Mouse (Mus musculus) embryonic facial prominence, embryonic 14.5 days (tissue): ENCODE measurements around the gene Bcl2l1. TPM values are rescaled to one million over a fixed set of nuclear protein-coding genes. Genes with fewer than 3 reads are reported as not detected.

Experiments used
- ATAC-seq: fragments of 200-750 bp; cut with Nextera tagmentation; 2 replicates; pipeline ENCODE4 v1.8.0; 2017; ENCODE audit warnings: low read depth, moderate number of reproducible peaks, moderate TSS enrichment
- DNase-seq: peaks from one replicate; pipeline ENCODE4 v3.0.0-alpha.2; 2015; ENCODE audit warnings: low spot score
- H3K27ac ChIP-seq: fragments of 300-500 bp; sonication (generic); replicated peaks from 2 replicates; pipeline ENCODE4 v1.5.1; 2014; ENCODE audit warnings: low read depth, mild to moderate bottlenecking, low read length, moderate library complexity
- H3K27me3 ChIP-seq: fragments of 300-500 bp; sonication (generic); replicated peaks from 2 replicates; pipeline ENCODE4 v1.6.1; 2014; ENCODE audit warnings: low read length; ENCODE audit not compliant: control insufficient read depth, insufficient read depth
- H3K36me3 ChIP-seq: fragments of 300-500 bp; sonication (generic); 2 replicates; pipeline ENCODE4 v1.6.1; 2014; ENCODE audit warnings: low read length, mixed read lengths; ENCODE audit not compliant: control insufficient read depth, insufficient read depth
- H3K4me1 ChIP-seq: fragments of 300-500 bp; sonication (generic); 2 replicates; pipeline ENCODE4 v1.6.1; 2014; ENCODE audit warnings: antibody characterized with exemption, low read length; ENCODE audit not compliant: control insufficient read depth, insufficient read depth
- H3K4me2 ChIP-seq: fragments of 300-500 bp; sonication (generic); 2 replicates; pipeline ENCODE4 v1.6.1; 2014; ENCODE audit warnings: low read depth, mild to moderate bottlenecking, low read length, moderate library complexity, mixed read lengths
- H3K4me3 ChIP-seq: fragments of 300-500 bp; sonication (generic); 2 replicates; pipeline ENCODE4 v1.5.1; 2014; ENCODE audit warnings: low read depth, mild to moderate bottlenecking, low read length
- H3K9ac ChIP-seq: fragments of 300-500 bp; sonication (generic); 2 replicates; pipeline ENCODE4 v1.6.1; 2014; ENCODE audit warnings: low read depth, mild to moderate bottlenecking, low read length, moderate library complexity, mixed read lengths
- H3K9me3 ChIP-seq: fragments of 300-500 bp; sonication (generic); 2 replicates; pipeline ENCODE4 v1.6.1; 2016; ENCODE audit warnings: low read length; ENCODE audit not compliant: control insufficient read depth
- WGBS: fragments of 180-500 bp; shearing (Covaris S2); extraction: QIAGEN DNeasy Blood & Tissue Kit; methylation state at CpG from one replicate; pipeline ENCODE4 v1.1.7; 2014; 5-methylcytosine and 5-hydroxymethylcytosine counted together
- polyA plus RNA-seq: library from polyadenylated mRNA; unstranded; fragments of >200 nt; fragmentation: Nextera tagmentation; extraction: Ambion mirVana; gene quantifications from 2 replicates; pipeline ENCODE4 v1.2.1, GENCODE M21; 2014

Bcl2l1 gene
- polyA plus RNA-seq, 1 experiment from 2014 or later, result 77.3 TPM

GRCm38 (mm10) chr2:152788892-152789421 lies 42.6 kb downstream of the Bcl2l1 start:
- Histone ChIP-seq H3K27me3 (no peaks in the 10 kb centered on the region), H3K36me3 (no peaks in the 10 kb centered on the region; the same call in 1 of the 2 replicates), H3K9ac (no peak overlapping the region), H3K27ac (no peak overlapping the region), H3K4me1 (0 out of 2 replicates have a peak, but pooled peaks cover 3% of the 10 kb centered on the region), H3K4me2 (no peak overlapping the region), H3K9me3 (no peaks in the 10 kb centered on the region), H3K4me3 (no peak overlapping the region)
- ATAC-seq, result no peak
- 55% methylated on average over 6 of the region's 6 CpGs for WGBS
- no peak for DNase-seq

GRCm38 (mm10) chr2:152787543-152787942 lies 44.0 kb downstream of the Bcl2l1 start:
- no peak overlapping the region for H3K4me2 ChIP-seq
- H3K27me3 ChIP-seq, result no peaks in the 10 kb centered on the region
- no peak overlapping the region for H3K9ac ChIP-seq
- H3K4me3 ChIP-seq, result no peak overlapping the region
- H3K9me3 ChIP-seq, result no peaks in the 10 kb centered on the region
- H3K36me3 ChIP-seq, result no peaks in the 10 kb centered on the region; the same call in 1 of the 2 replicates
- ATAC-seq, result no peak
- H3K27ac ChIP-seq, result no peak overlapping the region
- 95% methylated on average over 6 of the region's 6 CpGs for whole genome bisulfite sequencing
- H3K4me1 ChIP-seq, result 0 out of 2 replicates have a peak, but pooled peaks cover under 1% of the 10 kb centered on the region
- DNase-seq, result no peak

GRCm38 (mm10) chr2:152787136-152787535 lies 44.4 kb downstream of the Bcl2l1 start:
- 87% methylated on average over 2 of the region's 2 CpGs for WGBS
- Histone ChIP-seq H3K4me1 (no peaks in the 10 kb centered on the region), H3K4me3 (no peak overlapping the region)

GRCm38 (mm10) chr2:152785446-152786350 lies 45.8 kb downstream of the Bcl2l1 start:
- no peak overlapping the region for H3K4me2 ChIP-seq
- no peaks in the 10 kb centered on the region for H3K4me1 ChIP-seq
- H3K27ac ChIP-seq, result peak overlapping the region; percentile 79
- H3K27me3 ChIP-seq, result no peaks in the 10 kb centered on the region
- no peak overlapping the region for H3K4me3 ChIP-seq
- H3K36me3 ChIP-seq, result peaks cover 14% of the 10 kb centered on the region
- 50% methylated on average over 18 of the region's 18 CpGs for WGBS
- DNase-seq (peak; percentile 59), ATAC-seq (peak; percentile 60)
- 0 out of 2 replicates have a peak overlapping the region, but pooled peaks have one; percentile 11 for H3K9ac ChIP-seq
- no peaks in the 10 kb centered on the region for H3K9me3 ChIP-seq

More at GRCm38 (mm10) chr2:152787136-152787535, 44.4 kb downstream of the Bcl2l1 start:
- Histone ChIP-seq H3K9me3 (no peaks in the 10 kb centered on the region), H3K4me2 (no peak overlapping the region), H3K36me3 (no peaks in the 10 kb centered on the region; the same call in 1 of the 2 replicates), H3K27ac (no peak overlapping the region), H3K9ac (no peak overlapping the region), H3K27me3 (no peaks in the 10 kb centered on the region)
- DNase-seq (no peak), ATAC-seq (no peak)

GRCm38 (mm10) chr2:152784640-152785039 lies 46.9 kb downstream of the Bcl2l1 start:
- 88% methylated on average over 8 of the region's 8 CpGs for WGBS
- peak overlapping the region; percentile 79 for H3K27ac ChIP-seq
- no peak for DNase-seq

GRCm38 (mm10) chr2:152783241-152783640 lies 48.3 kb downstream of the Bcl2l1 start:
- 95% methylated on average over 5 of the region's 5 CpGs for WGBS
- ATAC-seq (no peak), DNase-seq (no peak)
- Histone ChIP-seq H3K27ac (no peak overlapping the region), H3K4me1 (no peaks in the 10 kb centered on the region), H3K4me3 (no peak overlapping the region), H3K9ac (no peak overlapping the region), H3K9me3 (no peaks in the 10 kb centered on the region), H3K36me3 (peaks cover 32% of the 10 kb centered on the region), H3K27me3 (no peaks in the 10 kb centered on the region), H3K4me2 (no peak overlapping the region)

More at GRCm38 (mm10) chr2:152784640-152785039, 46.9 kb downstream of the Bcl2l1 start:
- ATAC-seq, result no peak
- Histone ChIP-seq H3K4me1 (no peaks in the 10 kb centered on the region), H3K4me3 (no peak overlapping the region), H3K36me3 (peaks cover 25% of the 10 kb centered on the region), H3K27me3 (no peaks in the 10 kb centered on the region), H3K4me2 (no peak overlapping the region), H3K9ac (no peak overlapping the region), H3K9me3 (no peaks in the 10 kb centered on the region)

GRCm38 (mm10) chr2:152782656-152783055 lies 48.9 kb downstream of the Bcl2l1 start:
- no peak overlapping the region for H3K27ac ChIP-seq
- no peaks in the 10 kb centered on the region for H3K9me3 ChIP-seq
- DNase-seq (no peak), ATAC-seq (no peak)
- H3K4me2 ChIP-seq, result no peak overlapping the region
- 71% methylated on average over 5 of the region's 5 CpGs for WGBS
- no peak overlapping the region for H3K4me3 ChIP-seq
- peaks cover 34% of the 10 kb centered on the region for H3K36me3 ChIP-seq
- no peak overlapping the region for H3K9ac ChIP-seq
- no peaks in the 10 kb centered on the region for H3K4me1 ChIP-seq
- no peaks in the 10 kb centered on the region for H3K27me3 ChIP-seq

GRCm38 (mm10) chr2:152781031-152781711 lies 50.4 kb downstream of the Bcl2l1 start:
- WGBS, result 76% methylated on average over 3 of the region's 3 CpGs
- no peaks in the 10 kb centered on the region for H3K4me1 ChIP-seq
- H3K4me3 ChIP-seq, result no peak overlapping the region
- H3K27ac ChIP-seq, result no peak overlapping the region
- no peak for DNase-seq
- peaks cover 38% of the 10 kb centered on the region for H3K36me3 ChIP-seq
- ATAC-seq, result no peak
- no peaks in the 10 kb centered on the region for H3K27me3 ChIP-seq
- H3K9me3 ChIP-seq, result no peaks in the 10 kb centered on the region
- H3K4me2 ChIP-seq, result no peak overlapping the region
- H3K9ac ChIP-seq, result no peak overlapping the region
